Mouse (Mus musculus) forelimb bud, embryonic 11.5 days (tissue): ENCODE data around the gene 4930404H24Rik.
A peak's percentile ranks its signal among the peaks of the same experiment; 100 is the strongest.

Experiments used
- DNase-seq: peaks from one replicate; pipeline ENCODE4 v3.0.0-alpha.2; 2012; ENCODE audit warnings: low read depth, low spot score

The 4930404H24Rik gene

DNA sequence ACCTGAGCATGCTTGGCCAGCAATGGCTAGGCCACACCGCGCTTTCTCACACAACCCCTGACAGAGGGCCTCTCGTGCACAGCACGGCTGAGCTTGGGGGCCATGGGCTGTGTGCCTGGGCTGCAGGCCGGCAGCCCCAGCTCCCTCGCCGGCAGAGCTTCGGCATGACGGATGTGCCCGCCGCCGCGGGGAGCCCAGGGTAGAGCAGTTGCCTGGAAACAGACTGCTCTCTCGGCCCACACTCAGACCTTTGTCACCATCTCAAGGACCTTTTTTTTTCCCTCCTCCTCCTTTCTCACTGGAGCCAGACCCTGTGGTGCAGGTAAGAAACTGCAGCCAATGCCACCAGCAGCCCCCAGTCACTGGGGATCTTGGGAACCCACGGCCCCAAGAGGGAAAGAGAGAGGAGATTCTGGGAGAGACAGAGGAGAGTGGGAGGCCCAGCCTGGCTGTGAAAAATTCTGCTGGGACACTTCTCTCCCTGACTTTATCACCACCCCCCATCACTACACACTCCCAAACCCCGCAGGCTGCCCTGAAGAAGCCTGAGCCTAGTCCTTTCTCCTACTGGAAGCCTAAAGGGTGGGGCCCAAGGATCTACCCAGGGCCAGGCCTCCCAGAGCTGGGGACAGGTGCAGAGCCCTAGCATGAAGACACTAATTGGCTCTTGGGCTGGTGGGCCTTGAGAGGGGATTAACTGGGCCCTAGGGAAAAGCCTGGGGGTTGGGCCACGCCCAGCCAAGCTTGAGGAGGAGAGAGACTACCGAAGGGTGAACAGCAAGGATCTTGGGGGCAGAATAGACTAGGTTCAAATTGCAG lies 16.8 kb downstream of the 4930404H24Rik start:
- DNase-seq, result no peak

DNA sequence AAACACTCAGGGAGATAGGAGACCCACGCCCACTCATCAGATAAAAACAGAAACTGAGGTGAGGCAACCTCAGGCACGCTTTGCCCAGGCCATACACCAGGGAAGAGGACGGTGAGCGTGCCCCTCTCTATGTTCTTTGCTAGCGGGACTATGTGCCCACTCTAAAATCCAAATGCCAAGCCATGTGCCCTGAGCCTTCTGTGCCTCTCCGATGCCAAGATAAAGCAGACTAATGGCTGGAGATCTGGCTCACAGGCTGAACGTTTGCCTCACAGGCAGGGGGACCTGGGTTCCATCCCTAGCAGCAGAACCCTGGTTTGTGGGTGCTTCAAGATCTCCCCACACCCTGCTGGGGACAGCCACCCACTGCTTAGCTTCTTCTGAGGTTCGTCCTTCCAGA lies 17.5 kb downstream of the 4930404H24Rik start:
- DNase-seq, result no peak

GRCm38 (mm10) chr2:153511562-153511961 lies 19.0 kb downstream of the 4930404H24Rik start:
- no peak for DNase-seq

GRCm38 (mm10) chr2:153512416-153513323 lies 20.1 kb downstream of the 4930404H24Rik start:
- DNase-seq, result no peak

GRCm38 (mm10) chr2:153513983-153514382 lies 21.4 kb downstream of the 4930404H24Rik start:
- no peak for DNase-seq

DNA sequence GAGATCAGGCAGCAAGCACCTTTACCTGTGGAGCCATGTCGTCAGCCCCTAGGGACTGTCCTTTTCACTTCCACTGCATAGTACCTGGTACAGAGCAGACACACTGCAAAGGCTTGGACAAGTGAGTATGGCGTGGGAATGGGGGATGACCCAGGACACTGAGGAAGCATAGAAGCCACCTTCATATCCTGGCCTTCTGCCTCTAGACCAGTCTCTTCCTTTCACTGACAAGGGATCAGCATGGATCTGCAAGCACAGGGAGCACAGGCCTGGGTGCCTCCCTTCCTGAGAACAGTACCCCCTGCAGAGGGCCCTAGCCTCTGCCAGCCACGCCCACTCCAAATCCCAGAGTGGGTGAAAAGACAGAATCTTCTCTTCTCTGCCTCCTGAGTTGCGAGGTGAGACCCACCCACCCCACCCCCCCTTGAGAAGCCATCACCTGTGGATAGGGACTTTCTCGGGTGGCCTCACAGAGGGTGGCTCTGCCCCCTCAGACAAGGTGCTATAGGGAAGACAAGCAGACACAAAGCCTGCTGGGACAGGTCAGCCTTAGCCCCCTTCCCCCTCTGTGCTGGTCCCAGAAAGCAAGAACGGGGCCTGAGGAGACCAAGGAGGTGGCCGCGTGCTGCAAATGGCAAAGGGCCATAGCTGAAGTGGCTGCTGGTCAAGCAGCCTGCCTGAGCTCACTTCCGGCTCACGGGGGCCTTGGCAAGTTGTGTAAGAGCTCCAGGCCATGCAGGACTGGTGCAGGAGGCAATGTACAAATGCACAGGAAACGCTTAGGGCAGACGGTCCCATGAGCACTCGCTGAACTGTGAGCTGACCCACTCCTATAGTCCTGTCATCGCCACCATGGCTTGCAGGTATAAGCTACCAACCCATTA lies 22.1 kb downstream of the 4930404H24Rik start:
- no peak for DNase-seq

- no peak for DNase-seq
These were observed 23.0 kb downstream of the 4930404H24Rik start for GRCm38 (mm10) chr2:153515582-153515981.

DNA sequence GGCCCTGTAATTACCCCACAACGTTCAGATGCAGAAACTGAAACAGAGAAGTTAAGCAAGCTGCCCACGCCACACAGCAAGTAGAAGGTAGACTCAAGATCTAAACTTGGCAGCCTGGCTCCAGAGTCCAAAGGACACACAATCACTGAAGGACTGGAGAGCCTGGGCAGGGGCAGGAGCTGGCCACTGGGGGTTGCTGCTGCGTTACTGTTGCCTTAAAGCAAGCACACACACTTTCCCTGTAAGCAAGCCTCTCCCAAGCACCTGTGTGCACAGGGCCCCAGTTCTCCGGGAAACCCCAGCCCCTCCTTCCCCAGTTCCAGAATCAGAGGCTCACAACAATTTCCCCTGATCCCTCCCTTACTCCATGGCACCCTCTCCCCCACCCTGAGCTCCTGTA lies 24.4 kb downstream of the 4930404H24Rik start:
- no peak for DNase-seq

DNA sequence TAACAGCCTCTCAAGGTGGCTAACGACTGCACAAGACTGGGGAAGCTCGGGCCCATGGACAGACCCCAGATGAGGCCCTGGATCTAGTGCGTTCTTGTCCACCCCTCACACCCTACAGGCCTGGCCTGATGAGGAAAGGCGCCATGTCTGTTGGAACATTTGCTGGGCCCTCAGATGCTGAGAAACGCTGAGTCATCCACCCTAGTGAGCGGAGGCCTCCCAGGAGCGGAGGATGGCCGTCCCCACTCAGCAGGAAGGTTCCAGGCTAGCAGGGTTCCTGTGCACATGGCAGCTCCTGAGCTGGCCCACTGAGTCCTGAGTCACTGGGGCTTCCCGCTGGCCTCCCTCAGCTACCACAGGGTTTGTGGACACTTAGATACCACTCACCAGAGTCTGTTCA lies 27.5 kb downstream of the 4930404H24Rik start:
- no peak for DNase-seq

DNA sequence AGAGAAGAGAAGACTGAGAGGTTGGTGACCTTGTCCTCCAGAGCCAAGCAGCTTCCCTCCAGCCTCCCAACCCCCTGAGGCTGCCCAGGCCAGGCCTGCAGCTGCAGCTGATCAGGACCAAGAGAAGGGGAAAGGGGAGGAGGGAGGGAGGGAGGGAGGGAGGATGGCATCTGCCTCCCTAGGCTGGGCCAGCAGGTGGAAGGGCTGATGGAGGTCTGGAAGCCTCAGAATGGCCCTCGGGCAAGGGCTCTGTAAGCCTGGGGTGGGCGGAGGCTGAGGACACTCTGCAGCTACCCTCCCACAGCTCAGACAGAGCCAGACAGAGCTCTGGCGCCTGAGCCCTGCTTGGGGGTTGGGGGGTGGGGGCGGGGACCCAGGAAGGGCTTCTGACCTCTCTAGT lies 29.7 kb downstream of the 4930404H24Rik start:
- no peak for DNase-seq

- DNase-seq, result no peak
These were observed 30.6 kb downstream of the 4930404H24Rik start for GRCm38 (mm10) chr2:153523143-153523542.

GRCm38 (mm10) chr2:153523656-153524055 lies 31.1 kb downstream of the 4930404H24Rik start:
- no peak for DNase-seq

- no peak for DNase-seq
These were observed 32.1 kb downstream of the 4930404H24Rik start for GRCm38 (mm10) chr2:153524727-153525126.

GRCm38 (mm10) chr2:153525906-153526311 lies 33.3 kb downstream of the 4930404H24Rik start:
- no peak for DNase-seq

- no peak for DNase-seq
These were observed 34.4 kb downstream of the 4930404H24Rik start for GRCm38 (mm10) chr2:153526850-153527530.

DNA sequence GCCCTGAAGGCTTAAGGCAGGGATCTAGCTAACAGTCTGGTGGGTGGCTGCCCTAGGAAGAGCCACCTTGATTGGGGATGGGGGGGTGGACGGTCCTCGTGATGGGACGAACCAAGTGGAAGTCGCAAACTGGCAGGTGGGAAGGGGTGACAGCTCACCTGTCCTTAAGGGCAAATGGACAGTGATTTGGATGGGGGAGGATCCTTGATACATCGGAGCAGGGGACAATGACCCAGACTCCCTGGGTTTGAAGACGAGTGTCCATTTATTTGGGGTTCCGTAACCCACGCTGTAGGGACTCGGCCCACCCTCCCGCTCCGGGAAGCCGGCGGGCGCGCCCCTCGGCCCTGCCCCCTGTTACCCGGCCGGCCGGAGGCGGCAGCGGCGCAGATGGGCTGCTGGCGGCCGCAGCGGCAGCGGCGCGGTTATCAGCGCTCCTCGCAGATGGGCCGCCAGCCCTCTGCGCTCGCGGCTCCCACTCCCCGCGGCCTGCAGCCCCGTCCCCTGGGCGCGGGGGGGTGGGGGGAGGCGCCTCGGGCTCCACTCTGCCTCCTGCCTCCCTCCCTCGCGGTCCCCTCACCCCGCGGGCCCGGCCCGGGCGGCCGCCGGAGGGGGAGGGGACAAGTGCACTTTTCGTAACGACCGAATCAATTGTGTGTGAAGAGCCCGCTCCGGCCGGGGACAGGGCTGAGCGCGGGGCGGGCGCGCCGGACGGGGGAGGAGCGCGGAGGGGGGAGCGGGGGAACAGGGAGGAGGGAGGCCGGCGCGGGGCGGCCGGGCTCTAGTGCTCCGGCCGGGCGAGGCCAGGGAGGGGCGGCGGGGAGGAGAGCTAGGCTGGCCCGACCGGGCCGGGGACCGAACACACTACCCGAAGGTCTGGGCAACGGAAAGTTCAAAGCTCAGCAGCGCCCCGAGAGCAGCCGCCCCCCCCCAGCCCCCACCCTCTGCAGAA lies 35.3 kb downstream of the 4930404H24Rik start:
- peak; percentile 9 for DNase-seq

GRCm38 (mm10) chr2:153528571-153529364 lies 36.2 kb downstream of the 4930404H24Rik start:
- DNase-seq, result no peak

DNA sequence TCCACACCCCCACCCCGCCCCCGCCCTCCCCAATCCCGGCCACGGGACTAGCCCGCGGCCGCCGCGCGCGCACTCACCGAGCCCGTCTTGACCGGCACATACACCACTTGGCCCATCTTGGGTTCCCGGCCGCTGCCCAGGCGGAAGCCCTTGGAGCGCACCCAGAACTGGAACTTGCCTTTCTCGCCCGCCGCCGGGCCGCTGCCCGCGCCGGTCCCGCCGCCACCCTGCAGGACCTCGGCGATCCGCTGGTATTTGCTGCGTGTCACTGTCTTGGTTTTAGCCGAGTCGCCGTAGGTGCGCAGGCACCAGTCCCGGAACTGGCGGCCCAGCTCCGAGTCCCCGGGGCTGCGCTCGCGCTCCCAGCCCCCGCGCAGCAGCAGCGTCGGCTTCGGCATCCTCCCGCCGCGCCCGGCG lies 36.8 kb downstream of the 4930404H24Rik start:
- DNase-seq, result no peak
